Mouse (Mus musculus): Measurements from ENCODE around the gene Nkap. TPM values are rescaled to one million over a fixed set of nuclear protein-coding genes. Genes with fewer than 3 reads are reported as not detected.
"Not testable (repeated sequence)": the region's sequence is repeated elsewhere in the genome, so short reads cannot be mapped to it uniquely, and the experiment has no call there.

Nkap gene
- 12.7 and 16.5 TPM in 2 replicates for total RNA-seq (2021)
- long read RNA-seq, experiment 1, full-length matches to known transcripts, result 24 of 25 reads
- long read RNA-seq, experiment 1, partial matches to known transcripts, result 1 of 25 reads
- long read RNA-seq, experiment 1, other reads (novel, unspliced or antisense), result 0 of 25 reads
- long read RNA-seq, experiment 2, full-length matches to known transcripts, result 12 of 13 reads
- long read RNA-seq, experiment 2, partial matches to known transcripts, result 1 of 13 reads
- long read RNA-seq, experiment 2, other reads (novel, unspliced or antisense), result 0 of 13 reads

DNA sequence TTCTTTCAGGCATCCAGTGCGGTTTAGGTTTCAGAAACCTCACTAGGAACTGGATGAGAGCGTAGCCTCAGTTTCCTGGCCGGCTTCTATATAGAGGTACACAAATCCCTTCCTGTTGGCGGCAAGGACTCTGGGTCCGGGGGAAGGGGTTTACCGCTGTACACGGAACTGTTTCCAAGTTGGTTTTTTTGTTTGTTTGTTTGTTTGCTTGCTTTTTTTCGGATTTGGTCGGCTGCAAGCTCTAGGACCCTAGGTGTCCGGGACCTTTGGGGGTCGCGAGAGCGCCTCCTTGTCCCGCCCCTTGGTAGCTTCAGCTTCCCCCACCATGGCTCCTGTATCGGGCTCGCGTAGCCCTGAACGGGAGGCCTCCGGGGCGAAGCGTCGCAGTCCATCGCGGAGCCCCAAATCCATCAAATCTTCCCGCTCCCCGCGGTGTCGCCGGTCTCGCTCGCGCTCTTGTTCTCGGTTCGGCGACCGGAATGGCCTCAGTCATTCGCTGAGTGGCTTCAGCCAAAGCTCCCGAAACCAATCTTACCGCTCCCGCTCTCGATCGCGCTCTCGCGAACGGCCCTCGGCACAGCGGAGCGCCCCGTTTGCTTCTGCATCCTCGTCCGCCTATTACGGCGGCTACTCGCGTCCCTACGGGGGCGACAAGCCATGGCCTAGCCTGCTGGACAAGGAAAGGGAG is at the start of gene Nkap:
Gene Nkap, plus strand, starts transcription at position 125 of the 688 bp plus-strand sequence.
- DNase-seq, result peak; percentile 80

DNA sequence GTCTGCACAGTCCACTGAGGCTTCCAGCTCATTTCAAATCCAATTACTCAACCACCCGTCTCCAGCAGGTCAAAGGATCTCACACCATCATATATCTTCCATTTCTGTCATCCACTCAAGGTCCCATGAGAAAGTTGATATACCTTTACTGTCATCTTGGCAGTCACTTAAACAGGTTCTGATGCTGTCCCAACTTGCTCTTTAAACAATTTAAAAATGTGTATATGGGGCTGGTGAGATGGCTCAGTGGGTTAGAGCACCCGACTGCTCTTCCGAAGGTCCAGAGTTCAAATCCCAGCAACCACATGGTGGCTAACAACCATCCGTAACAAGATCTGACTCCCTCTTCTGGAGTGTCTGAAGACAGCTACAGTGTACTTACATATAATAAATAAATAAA is 46.2 kb upstream of the Nkap start:
- DNase-seq, result not testable (repeated sequence)

GRCm38 (mm10) chrX:37081194-37081593 is 45.4 kb upstream of the Nkap start:
- no peak for DNase-seq

DNA sequence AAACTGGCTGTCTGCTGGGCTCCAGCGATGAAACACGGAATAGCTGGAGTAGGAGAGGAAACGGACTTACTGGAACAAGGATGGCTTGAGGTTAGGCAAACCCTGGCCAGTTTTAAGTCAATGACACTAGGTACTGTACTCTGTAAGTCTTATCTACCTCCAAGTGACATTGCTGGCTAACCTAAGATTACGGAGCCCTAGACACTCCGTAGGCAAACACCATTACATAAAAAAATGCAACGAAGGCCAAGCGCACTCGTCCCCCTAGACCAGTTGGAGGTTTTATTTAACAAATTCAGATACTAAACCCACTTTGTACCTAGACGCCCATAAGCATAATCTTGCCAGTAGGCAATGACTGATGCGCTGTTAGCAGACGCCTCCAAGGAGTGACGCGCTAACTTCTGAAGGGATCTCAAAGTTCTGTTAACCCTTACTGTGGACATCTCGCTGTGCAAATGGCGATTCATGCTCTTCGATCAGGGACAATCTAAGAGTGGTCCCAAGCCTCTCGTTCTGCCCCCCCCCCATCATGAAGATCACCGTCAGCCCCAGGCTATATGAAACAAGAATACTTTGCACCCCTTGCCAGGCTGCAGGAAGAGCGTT is 42.2 kb upstream of the Nkap start:
- DNase-seq, result no peak

- DNase-seq, result peak; percentile 91
These were observed 41.5 kb upstream of the Nkap start, which contains the start of gene Rpl39 for GRCm38 (mm10) chrX:37084927-37085660. TSS of gene Rpl39 (minus strand) at chrX:37085402.

- no peak for DNase-seq
These were observed 40.9 kb upstream of the Nkap start for GRCm38 (mm10) chrX:37085665-37086064.

DNA sequence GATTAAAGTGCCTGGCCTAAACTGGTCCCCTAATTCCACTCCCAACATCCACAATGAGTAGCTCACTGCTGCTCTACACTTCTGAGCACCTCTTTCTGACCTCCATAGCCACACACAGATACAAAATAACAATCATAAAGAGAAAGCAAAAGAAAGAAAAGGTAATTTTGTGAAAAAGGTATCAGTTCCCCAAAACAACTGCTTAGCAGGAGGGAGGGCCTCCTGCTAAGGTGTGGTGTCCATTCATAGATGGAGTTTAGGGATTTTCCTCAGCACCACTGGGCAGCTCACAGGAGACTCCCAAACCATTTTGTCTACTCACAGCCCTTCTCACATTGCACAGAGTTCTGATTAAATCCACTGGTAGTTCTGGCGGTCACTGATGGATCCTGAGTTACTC is 37.8 kb upstream of the Nkap start:
- no peak for DNase-seq

DNA sequence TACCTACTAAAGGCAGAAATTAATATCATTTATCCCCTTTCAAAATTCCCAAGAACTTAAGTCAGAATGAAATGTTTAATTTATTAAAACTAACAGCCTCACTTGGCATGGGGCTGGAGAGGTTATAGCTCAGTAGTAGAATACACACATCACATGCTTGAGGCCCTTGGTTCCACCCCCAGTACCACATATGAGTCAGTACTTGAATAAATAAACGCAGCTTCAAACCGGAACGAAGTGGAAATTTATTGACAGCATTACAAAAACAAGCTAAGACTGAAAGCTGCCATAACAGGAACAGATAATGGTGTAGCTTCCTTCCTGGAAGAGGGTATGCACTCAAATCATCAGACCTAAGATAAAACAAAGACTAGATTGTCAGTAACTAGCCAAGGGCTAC is 35.1 kb upstream of the Nkap start:
- no peak for DNase-seq

DNA sequence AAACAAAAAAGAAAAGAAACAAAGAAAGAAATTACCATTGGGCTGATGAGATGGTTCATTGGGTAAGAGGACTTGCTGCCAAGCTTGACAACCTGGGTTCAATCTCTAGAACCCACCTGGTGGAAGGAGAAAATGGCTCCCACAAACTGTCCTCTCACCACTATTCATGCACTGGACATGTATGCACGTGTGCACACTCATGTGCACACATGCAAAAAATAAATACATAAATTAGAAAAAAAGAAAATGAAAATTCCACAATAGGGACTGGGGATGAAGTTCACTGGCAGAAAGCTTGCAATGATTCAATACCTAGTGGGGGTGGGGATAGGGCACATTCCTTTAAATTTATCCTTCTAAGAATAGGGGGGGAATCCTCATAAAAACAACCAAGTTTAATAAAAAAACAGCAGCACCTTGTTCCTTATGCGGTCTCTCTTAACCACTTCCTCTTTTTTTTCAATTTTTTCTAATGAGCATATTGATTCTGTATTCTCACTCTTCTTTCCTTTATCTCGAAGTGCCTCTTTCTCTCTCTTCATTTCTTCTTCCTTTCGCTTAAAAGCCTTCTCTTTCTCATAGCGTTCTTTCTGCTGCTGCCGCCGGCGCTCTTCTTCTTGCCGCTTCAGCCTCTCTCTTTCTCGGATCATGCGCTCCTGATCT is 31.4 kb upstream of the Nkap start:
- DNase-seq, result no peak

DNA sequence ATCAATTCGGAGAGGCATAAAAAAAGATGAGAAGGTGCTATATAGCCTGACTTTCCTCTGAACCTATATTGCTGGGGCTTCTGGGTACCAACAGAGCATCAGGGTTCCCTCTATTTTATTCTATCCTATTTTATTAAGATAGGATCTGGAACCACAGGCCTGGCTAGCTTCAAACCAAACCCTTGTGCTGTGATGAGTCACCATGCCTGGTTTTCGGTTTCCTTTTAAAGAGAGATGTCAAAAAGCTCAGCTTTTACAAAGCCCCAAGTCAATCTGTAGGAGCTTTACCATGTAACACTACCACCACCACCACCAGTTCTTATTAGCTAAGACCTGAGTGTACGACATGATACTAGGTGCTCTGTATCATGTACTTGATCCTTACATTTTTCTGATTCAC is 27.9 kb upstream of the Nkap start:
- no peak for DNase-seq

GRCm38 (mm10) chrX:37103826-37104225 is 22.8 kb upstream of the Nkap start:
- no peak for DNase-seq

DNA sequence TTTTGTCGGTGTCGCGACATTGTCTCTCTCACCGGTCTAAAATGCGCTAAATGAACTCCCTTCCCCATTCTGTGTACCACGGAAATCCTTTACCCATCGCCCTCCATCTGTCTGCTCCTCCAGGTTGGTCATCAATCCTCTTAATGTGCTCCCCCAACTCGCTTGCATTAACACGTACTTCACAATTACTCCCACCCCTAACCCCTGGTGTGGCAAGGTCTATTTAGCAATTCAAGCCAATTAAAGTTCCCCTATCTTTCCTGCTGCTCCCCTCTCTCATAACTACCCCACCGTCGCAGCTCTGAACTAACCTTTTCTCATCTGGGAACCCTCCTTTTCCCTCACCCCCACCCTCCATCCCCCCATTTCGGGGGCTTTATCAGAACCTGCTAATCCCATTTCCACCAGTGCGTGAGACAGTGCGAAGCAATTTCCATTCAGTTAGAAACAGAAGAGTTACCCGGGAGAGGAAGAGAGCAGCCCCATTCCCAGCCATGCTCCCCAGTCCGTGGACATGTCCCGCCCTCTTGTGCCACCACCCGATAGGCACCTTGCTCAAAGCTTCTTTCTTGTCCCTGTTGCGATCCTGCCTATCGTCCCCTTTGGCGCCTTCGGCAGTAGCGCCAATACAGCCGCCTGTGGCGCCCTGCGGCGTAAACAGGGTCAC is 16.9 kb upstream of the Nkap start:
- no peak for DNase-seq

GRCm38 (mm10) chrX:37110193-37110880 is 16.3 kb upstream of the Nkap start, which contains the start of gene Upf3b:
TSS of gene Upf3b (minus strand) at chrX:37110322.
- peak; percentile 95 for DNase-seq

DNA sequence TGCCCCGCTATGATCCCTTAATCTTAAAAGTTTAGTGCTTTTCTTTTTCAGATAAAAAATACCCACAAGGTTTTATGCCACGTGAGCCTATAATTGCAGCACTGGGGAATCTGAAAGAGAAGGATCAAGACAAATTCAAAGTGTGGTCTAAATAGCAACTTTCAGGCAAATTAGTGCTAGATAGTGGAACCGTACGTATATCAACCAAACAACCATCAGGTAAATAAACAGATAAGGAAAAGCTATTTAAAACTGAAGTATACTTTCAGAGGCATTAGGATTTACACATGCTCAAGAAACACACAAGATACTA is 15.8 kb upstream of the Nkap start:
- DNase-seq, result no peak

DNA sequence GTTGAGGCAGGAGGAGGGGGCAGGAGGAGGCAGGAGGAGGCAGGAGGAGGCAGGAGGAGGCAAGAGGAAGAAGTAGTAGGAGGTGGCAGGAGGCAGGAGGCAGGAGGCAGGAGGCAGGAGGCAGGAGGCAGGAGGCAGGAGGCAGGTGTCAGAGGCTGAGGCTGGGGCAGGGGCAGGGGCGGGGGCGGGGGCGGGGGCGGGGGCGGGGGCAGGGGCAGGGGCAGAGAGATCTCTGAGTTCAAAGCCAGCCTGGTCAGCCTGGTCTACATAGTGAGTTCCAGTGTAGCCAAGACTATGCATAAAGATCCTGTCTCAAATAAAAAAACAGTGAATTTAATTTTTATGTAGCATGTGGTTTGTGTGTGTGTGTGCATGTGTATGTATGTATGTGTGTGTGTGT is 9.5 kb upstream of the Nkap start:
- DNase-seq, result no peak

DNA sequence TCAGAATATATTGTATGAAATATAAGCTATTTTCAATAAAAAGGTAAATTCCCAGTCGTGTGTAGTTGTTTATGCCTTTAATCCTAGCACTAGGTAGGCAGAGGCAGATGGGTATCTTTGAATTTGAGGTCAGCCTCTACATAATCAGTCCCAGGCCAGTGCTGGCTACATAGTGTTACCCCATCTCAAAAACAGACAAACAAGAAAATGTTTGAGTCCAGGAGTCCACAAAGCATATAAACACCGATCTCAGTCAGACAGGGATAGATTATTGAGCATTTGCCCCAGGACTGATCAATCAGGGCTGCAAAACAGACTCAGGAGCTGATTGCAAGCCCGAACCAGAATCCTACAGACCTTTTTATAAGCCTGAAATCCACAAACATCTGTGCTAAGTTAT is 7.0 kb upstream of the Nkap start:
- DNase-seq, result no peak

GRCm38 (mm10) chrX:37120212-37120611 is 6.4 kb upstream of the Nkap start:
- no peak for DNase-seq

GRCm38 (mm10) chrX:37125511-37125910 is 1.1 kb upstream of the Nkap start:
- no peak for DNase-seq

- DNase-seq, result no peak
These were observed 15.1 kb downstream of the Nkap start for GRCm38 (mm10) chrX:37141732-37142131.

- DNase-seq, result not testable (repeated sequence)
These were observed 17.9 kb downstream of the Nkap start for GRCm38 (mm10) chrX:37144498-37144897.

- DNase-seq, result peak; percentile 35
These were observed 18.4 kb downstream of the Nkap start for GRCm38 (mm10) chrX:37144954-37145353.

All from adrenal gland, postnatal 14 days (tissue).